Mouse (Mus musculus): Measurements from ENCODE around the gene Tubgcp4. TPM values are rescaled to one million over a fixed set of nuclear protein-coding genes. Genes with fewer than 3 reads are reported as not detected.

Tubgcp4 gene
- polyA plus RNA-seq, 1 experiment from 2014 or later: 37.4 TPM

- 4% methylated on average over 9 of the region's 9 CpGs for WGBS (ENCODE audit: missing documents)
- peak overlapping the region; percentile 77 for H3K27ac ChIP-seq
- H3K4me3 ChIP-seq (ENCODE audit: inconsistent target): peak overlapping the region; percentile 77
- peaks cover 31% of the 10 kb centered on the region for H3K36me3 ChIP-seq (ENCODE audit: inconsistent target)
- H3K79me2 ChIP-seq (ENCODE audit: inconsistent target): peaks cover 76% of the 10 kb centered on the region
These were observed 552 bp upstream of the Tubgcp4 start for GRCm38 (mm10) chr2:121169902-121170301.

GRCm38 (mm10) chr2:121170980-121171742, 707 bp downstream of the Tubgcp4 start, which contains the start of gene Zscan29:
TSS of gene Zscan29 (minus strand) at chr2:121171125.
- 1% methylated on average over 66 of the region's 66 CpGs for WGBS (ENCODE audit: missing documents)
- Histone ChIP-seq H3K79me2 (ENCODE audit: inconsistent target) (peaks cover 76% of the 10 kb centered on the region), H3K36me3 (ENCODE audit: inconsistent target) (peaks cover 33% of the 10 kb centered on the region), H3K27ac (peak within 1 kb of the TSS; percentile 77), H3K4me3 (ENCODE audit: inconsistent target) (peak within 1 kb of the TSS; percentile 77)

DNA sequence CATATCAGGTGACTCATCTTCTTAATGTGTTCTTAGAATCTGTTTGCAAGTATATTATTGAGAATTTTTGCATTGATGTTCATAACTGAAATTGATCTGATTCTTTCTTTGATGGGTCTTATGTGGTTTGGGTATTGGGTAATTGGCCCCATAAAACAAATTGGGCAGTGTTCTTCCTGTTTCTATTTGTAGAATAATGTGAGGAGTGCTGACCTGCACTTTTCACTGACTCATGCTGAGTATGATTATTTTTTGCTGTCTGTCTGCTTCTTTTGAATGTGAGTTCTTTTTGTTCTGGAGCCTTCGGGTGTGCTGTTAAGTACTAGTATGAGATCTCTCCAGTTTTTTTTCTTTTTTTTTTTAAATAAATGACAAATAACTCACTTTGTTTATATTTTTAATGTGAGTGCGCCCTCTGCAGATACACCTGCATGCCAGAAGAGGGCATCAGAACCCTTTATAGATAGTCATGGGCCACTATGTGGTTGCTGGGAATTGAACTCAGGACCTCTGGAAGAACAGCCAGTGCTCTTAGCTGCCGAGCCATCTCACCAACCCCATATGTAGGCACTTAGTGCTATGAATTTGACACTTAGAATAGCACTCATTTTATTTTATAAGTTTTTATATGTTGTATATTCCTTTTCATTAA, 8.5 kb downstream of the Tubgcp4 start:
- peaks cover 31% of the 10 kb centered on the region for H3K79me2 ChIP-seq (ENCODE audit: inconsistent target)
- H3K4me3 ChIP-seq (ENCODE audit: inconsistent target): no peak overlapping the region
- peak overlapping the region; percentile 78 for H3K27ac ChIP-seq
- 51% methylated on average over 3 of the region's 3 CpGs for WGBS (ENCODE audit: missing documents)
- peaks cover 31% of the 10 kb centered on the region for H3K36me3 ChIP-seq (ENCODE audit: inconsistent target)

DNA sequence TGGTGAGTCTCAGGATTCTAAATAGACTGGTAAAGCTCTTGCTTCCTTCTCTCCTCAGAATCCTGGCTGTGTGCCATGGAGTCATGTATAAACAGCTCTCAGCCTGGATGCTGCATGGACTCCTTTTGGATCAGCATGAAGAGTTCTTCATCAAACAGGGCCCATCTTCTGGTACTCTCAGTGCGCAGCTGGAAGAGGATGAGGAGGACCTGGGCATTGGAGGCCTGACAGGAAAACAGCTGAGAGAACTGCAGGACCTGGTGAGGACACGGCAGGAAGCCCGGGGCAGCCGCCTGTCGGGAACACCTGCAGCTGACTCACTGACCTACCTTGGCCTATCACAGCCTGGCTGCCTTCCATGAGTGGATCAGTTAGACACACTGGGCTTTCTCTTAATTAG, 13.0 kb downstream of the Tubgcp4 start:
- WGBS (ENCODE audit: missing documents): 89% methylated on average over 5 of the region's 5 CpGs
- Histone ChIP-seq H3K27ac (no peak overlapping the region), H3K4me3 (ENCODE audit: inconsistent target) (no peak overlapping the region), H3K79me2 (ENCODE audit: inconsistent target) (peaks cover 23% of the 10 kb centered on the region), H3K36me3 (ENCODE audit: inconsistent target) (peaks cover 56% of the 10 kb centered on the region)

- H3K27ac ChIP-seq: no peak overlapping the region
- peaks cover 23% of the 10 kb centered on the region for H3K79me2 ChIP-seq (ENCODE audit: inconsistent target)
- no peak overlapping the region for H3K4me3 ChIP-seq (ENCODE audit: inconsistent target)
- H3K36me3 ChIP-seq (ENCODE audit: inconsistent target): peaks cover 63% of the 10 kb centered on the region
- WGBS (ENCODE audit: missing documents): 100% methylated on average over 7 of the region's 7 CpGs
These were observed 13.7 kb downstream of the Tubgcp4 start for GRCm38 (mm10) chr2:121184142-121184541.

- Histone ChIP-seq H3K27ac (no peak overlapping the region), H3K36me3 (ENCODE audit: inconsistent target) (peaks cover 98% of the 10 kb centered on the region), H3K4me3 (ENCODE audit: inconsistent target) (no peak overlapping the region), H3K79me2 (ENCODE audit: inconsistent target) (no peaks in the 10 kb centered on the region)
- WGBS (ENCODE audit: missing documents): 100% methylated on average over 1 of the region's 1 CpGs
These were observed 18.1 kb downstream of the Tubgcp4 start for GRCm38 (mm10) chr2:121188530-121188929.

GRCm38 (mm10) chr2:121195466-121195865, 25.0 kb downstream of the Tubgcp4 start:
- WGBS (ENCODE audit: missing documents): 97% methylated on average over 9 of the region's 9 CpGs
- no peak overlapping the region for H3K27ac ChIP-seq

DNA sequence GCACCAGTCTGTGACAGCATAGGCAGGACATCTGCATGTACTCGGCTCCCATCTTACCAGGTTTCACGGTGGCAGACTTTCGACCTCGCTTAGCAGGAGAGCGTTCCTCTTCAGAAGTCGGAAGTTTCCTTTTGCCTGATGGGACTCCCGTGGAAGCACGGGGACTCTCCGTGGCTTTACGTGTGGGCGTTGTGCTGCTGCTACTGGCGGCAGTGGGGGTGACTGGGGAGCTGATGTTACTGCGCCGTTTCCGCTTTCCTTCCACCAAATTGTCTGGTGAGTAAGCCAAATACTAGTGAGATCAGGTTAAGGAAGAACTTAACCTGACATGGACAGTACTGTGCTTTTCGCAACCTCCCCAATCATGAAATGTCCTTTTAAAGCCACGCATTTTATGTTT, 33.8 kb downstream of the Tubgcp4 start:
- no peak overlapping the region for H3K4me3 ChIP-seq (ENCODE audit: inconsistent target)
- H3K79me2 ChIP-seq (ENCODE audit: inconsistent target): no peaks in the 10 kb centered on the region
- WGBS (ENCODE audit: missing documents): 94% methylated on average over 17 of the region's 17 CpGs
- no peak overlapping the region for H3K27ac ChIP-seq
- peaks cover 65% of the 10 kb centered on the region for H3K36me3 ChIP-seq (ENCODE audit: inconsistent target)

More at GRCm38 (mm10) chr2:121195466-121195865, 25.0 kb downstream of the Tubgcp4 start:
- H3K79me2 ChIP-seq (ENCODE audit: inconsistent target): no peaks in the 10 kb centered on the region
- peaks cover 95% of the 10 kb centered on the region for H3K36me3 ChIP-seq (ENCODE audit: inconsistent target)
- H3K4me3 ChIP-seq (ENCODE audit: inconsistent target): no peak overlapping the region

DNA sequence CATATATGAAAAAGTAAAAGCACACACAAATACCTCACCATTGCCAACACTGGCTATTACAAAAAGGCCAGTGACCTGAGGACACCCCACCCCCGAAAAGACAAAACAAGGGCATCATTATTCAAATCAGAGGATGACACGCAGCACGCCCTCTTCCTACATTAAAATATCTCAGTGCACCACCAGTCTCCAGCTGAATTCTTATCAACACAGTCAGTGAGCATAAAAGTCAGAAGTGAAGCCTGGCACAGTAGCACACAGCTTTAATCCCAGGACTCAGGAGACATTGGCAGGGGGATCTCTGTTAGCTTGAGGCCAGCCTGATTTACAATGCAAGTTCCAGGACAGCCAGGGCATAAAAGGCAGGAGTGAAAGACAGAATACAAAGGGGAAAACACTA, 36.1 kb downstream of the Tubgcp4 start:
- Histone ChIP-seq H3K4me3 (ENCODE audit: inconsistent target) (no peak overlapping the region), H3K36me3 (ENCODE audit: inconsistent target) (peaks cover 62% of the 10 kb centered on the region; the same call in 1 of the 2 replicates), H3K27ac (no peak overlapping the region), H3K79me2 (ENCODE audit: inconsistent target) (no peaks in the 10 kb centered on the region)
- 97% methylated on average over 3 of the region's 3 CpGs for WGBS (ENCODE audit: missing documents)

GRCm38 (mm10) chr2:121214491-121214890, 44.0 kb downstream of the Tubgcp4 start:
- Histone ChIP-seq H3K79me2 (ENCODE audit: inconsistent target) (no peaks in the 10 kb centered on the region), H3K27ac (no peak overlapping the region), H3K4me3 (ENCODE audit: inconsistent target) (no peak overlapping the region), H3K36me3 (ENCODE audit: inconsistent target) (peaks cover 25% of the 10 kb centered on the region; the same call in 1 of the 2 replicates)
- 88% methylated on average over 3 of the region's 3 CpGs for WGBS (ENCODE audit: missing documents)

DNA sequence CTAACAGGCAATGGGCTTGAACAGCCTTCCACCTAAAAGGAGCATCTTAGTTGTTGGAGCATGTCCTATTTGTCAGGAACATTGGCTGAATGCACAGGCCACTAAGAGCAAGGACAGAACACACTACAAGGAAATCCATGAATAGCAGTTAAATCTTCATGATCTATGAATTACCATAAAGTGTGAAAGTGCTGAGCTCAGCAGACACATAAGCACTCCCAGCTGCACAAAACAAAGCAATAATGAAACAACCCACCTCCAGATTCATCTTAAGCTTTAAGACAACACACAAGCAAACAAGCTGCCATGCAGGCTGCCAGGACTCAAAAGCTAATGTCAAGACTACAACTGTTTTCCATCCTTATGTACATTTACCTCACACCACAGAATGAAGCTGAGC, 48.7 kb downstream of the Tubgcp4 start:
- Histone ChIP-seq H3K4me3 (ENCODE audit: inconsistent target) (no peak overlapping the region), H3K36me3 (ENCODE audit: inconsistent target) (peaks cover 14% of the 10 kb centered on the region; the same call in 1 of the 2 replicates), H3K27ac (no peak overlapping the region), H3K79me2 (ENCODE audit: inconsistent target) (no peaks in the 10 kb centered on the region)

DNA sequence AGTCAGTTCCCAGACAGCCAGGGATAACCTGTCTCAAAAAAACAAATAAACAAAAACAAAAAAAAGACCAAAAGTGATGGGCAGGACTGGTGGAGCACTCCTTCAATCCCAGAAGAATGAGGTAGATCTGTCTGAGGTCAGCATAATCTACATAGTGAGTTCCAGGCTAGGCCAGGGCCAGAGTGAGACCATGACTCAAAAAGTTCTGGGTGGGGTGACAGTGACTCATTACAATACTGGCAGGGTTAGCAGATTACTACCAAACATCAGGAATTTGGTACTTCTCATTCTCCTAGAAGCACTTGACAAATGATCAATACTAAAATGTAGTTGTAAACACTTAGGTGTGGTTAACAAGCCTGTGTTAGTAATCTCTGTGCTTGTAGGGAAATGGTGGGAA, 49.5 kb downstream of the Tubgcp4 start:
- H3K27ac ChIP-seq: no peak overlapping the region
- peaks cover 14% of the 10 kb centered on the region; the same call in 1 of the 2 replicates for H3K36me3 ChIP-seq (ENCODE audit: inconsistent target)

DNA sequence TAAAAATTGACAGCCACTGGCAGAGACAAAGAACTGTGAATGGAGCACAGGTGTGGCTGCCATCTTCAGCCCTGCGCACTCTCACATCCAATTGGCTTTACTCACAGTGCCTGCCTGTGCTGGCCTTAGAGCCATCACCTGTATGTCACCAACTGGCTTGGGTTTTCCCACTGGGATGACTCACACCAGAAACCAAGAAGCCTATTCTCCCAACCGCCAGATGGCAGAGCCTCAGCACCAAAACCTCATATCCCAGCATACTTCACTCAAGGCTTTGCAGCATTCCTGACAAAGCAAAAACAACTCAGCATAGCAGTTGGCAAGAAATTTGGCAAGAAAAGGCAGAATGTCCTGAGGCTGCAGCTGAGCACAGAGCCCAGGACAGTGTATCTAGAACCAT, 52.6 kb downstream of the Tubgcp4 start:
- peaks cover 5% of the 10 kb centered on the region; the same call in 1 of the 2 replicates for H3K36me3 ChIP-seq (ENCODE audit: inconsistent target)
- 95% methylated on average over 2 of the region's 2 CpGs for WGBS (ENCODE audit: missing documents)

More for the DNA sequence above, 49.5 kb downstream of the Tubgcp4 start:
- H3K4me3 ChIP-seq (ENCODE audit: inconsistent target): no peak overlapping the region
- H3K79me2 ChIP-seq (ENCODE audit: inconsistent target): no peaks in the 10 kb centered on the region

DNA sequence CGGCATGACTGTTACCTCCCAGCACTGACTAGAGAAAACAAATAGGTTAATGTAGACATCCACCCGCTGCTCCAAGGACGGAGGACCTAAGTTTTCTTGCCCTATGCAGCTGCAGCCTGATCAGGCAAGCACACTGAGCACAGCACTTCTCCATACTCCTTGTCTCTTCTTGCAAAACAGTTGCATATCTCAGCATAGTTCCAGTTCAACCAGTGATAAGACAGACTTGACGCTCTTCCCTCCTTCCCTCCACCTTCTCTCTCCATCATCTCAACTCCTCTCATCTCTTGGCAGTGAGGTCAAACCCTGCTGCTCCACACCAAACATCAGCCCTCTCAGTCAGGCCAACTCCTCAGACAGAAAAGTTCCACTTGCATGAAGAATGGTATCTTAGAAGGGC, 57.7 kb downstream of the Tubgcp4 start:
- WGBS (ENCODE audit: missing documents): 98% methylated on average over 4 of the region's 4 CpGs
- Histone ChIP-seq H3K36me3 (ENCODE audit: inconsistent target) (peaks cover 9% of the 10 kb centered on the region), H3K27ac (no peak overlapping the region), H3K4me3 (ENCODE audit: inconsistent target) (no peak overlapping the region), H3K79me2 (ENCODE audit: inconsistent target) (no peaks in the 10 kb centered on the region)

More for the DNA sequence above, 52.6 kb downstream of the Tubgcp4 start:
- Histone ChIP-seq H3K4me3 (ENCODE audit: inconsistent target) (no peak overlapping the region), H3K79me2 (ENCODE audit: inconsistent target) (no peaks in the 10 kb centered on the region), H3K27ac (no peak overlapping the region)

DNA sequence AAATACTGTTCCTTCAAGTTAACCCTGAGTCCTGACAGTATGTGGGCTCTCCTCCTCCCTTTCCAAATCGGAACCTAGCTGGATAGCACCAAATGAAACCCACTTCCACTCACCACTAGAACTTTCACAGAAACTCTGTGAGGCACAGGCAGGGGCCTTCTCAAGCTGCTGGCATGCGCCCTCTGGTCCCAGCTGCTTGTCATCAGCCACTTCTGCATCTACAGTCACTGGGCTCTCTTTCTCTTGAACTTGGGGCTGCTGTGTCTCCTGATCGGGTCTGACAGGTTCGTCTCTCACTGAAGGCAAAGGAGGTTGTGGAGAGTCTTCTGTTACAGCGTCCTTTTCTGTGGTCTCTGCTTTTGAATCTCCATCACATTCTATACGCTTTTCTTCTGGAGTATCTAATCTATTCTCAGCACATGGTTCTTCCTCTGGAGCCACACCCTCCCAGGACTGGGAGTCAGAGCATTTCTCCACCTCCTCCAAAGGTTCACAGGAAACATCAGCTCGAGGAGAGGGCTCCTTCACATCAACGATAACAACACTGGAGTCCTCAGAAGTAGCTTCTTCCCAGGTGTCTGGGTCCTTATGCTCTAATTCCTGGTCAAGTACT, 65.1 kb downstream of the Tubgcp4 start:
- Histone ChIP-seq H3K4me3 (ENCODE audit: inconsistent target) (no peak overlapping the region), H3K79me2 (ENCODE audit: inconsistent target) (no peaks in the 10 kb centered on the region), H3K27ac (no peak overlapping the region), H3K36me3 (ENCODE audit: inconsistent target) (peaks cover 37% of the 10 kb centered on the region)
- WGBS (ENCODE audit: missing documents): 92% methylated on average over 8 of the region's 8 CpGs

Measured in macrophage (primary cell).